Mouse (Mus musculus) frontal cortex, adult 2 months (tissue): Measurements from ENCODE around the gene Tbxas1. TPM values are rescaled to one million over a fixed set of nuclear protein-coding genes. Genes with fewer than 3 reads are reported as not detected.

Experiments used
- DNase-seq, 2 experiments: peaks; one replicate each; pipeline ENCODE4 v3.0.0; 2022; ENCODE audit warnings: low spot score in 1 of 2; ENCODE audit errors: extremely low spot score in 1 of 2
- polyA plus RNA-seq: library from polyadenylated mRNA; depleted of rRNA; stranded (reverse); fragments of >200 nt; gene quantifications from 2 replicates; pipeline ENCODE4 v1.2.3, GENCODE M21; 2012

Tbxas1 gene
- polyA plus RNA-seq, 1 experiment: 2.4 TPM

GRCm38 (mm10) chr6:38851740-38852139 lies 23.5 kb upstream of the Tbxas1 start:
- DNase-seq: no peak

- no peak for DNase-seq
Measured at GRCm38 (mm10) chr6:38853561-38853992, 21.6 kb upstream of the Tbxas1 start.

DNA sequence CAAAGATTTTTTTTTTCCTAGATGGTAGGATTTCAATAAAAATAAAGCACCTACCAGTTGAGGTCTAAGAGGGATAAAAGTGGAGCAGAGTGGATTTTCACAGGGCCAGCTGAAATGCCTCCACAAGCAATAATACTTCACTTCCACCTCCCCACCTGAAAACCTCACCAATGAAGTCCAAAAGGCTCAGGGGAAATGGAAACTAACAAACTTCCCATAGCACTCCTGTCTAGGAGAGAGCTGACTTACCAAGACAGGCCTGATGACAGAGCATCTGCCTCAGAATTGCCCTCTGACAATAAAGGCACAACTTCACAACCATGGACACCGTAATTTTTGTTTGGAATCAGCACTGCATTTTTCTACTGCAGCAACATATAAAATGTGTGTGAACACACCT lies 15.4 kb upstream of the Tbxas1 start:
- DNase-seq: no peak

GRCm38 (mm10) chr6:38860301-38860700 lies 14.9 kb upstream of the Tbxas1 start:
- no peak for DNase-seq

- DNase-seq: no peak
Measured at GRCm38 (mm10) chr6:38863595-38863994, 11.6 kb upstream of the Tbxas1 start.

DNA sequence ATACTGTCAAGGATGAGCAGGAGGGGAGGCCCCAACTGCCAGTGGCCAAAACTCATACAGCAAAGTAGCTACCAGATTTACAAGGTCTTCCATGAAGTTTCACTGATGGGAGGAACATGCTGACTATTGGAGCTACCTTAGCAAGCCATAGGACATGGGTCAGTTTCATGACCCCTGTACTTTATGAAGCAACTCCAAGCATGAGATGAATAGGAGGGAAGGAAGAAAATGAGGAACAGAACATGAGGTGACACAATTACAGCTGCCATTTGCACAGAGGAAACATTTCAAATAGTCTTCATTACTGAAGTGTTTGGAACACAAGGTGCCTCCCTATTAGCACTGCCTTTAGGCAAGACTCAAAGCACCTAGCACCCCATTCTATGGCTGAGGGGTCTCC lies 9.4 kb upstream of the Tbxas1 start:
- no peak for DNase-seq

DNA sequence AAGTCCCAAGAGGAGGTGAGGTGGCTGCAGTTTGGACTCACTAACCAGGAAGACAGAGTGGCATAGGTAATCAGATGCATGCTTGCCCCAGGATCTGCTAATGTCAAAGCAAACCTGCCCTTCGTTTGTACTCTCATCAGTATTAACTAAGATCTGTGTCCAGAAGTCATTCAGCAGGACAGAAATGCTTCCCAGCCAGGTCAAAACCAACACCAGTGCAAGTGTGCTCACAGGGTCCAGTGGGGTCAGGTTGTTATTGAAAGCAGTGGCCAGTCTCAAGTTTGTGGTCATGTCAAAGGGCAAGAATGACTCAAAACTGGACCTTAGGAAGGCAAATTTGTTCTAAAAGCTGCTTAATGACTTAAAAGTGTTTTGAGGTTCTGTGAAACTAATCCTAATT lies 8.8 kb upstream of the Tbxas1 start:
- DNase-seq: no peak

DNA sequence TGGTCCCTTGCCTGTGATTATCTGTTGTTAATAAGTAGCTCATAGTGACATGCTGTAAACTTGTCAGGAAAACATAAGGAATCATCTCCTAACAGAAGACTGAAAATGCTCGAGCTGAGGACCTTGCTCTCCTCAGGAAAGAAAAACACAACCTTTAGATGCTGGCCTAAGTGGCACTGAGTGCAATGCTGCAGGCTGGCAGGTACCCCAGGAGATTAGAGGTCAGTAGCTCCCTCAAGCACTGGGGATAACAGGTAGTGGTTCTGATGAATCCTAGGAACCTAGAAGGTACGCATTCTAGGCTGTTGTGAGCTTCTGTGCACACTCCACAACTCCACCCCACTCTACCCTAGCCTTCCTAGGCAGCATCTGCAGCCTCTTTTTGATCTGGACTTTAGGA lies 8.4 kb upstream of the Tbxas1 start:
- no peak for DNase-seq

DNA sequence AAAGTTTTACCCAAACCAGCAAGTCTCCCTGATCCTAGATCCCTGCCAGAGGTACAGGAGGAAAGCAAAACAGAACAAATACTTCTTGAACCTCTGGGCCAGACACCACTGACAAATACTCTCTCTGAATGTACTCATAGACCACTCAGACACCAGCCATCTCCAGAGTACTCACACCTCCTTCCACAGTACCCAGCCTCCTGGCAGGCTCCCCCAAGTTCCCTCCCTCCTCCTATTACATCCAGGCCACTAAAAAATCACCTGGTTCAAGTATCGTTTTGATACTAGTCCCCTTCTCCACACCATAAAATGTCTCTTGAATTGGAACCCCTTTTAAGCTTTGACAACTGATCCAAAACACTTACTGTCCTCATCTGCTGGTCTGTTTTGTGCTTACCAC lies 7.9 kb upstream of the Tbxas1 start:
- DNase-seq: no peak

GRCm38 (mm10) chr6:38868974-38869373 lies 6.2 kb upstream of the Tbxas1 start:
- no peak for DNase-seq

DNA sequence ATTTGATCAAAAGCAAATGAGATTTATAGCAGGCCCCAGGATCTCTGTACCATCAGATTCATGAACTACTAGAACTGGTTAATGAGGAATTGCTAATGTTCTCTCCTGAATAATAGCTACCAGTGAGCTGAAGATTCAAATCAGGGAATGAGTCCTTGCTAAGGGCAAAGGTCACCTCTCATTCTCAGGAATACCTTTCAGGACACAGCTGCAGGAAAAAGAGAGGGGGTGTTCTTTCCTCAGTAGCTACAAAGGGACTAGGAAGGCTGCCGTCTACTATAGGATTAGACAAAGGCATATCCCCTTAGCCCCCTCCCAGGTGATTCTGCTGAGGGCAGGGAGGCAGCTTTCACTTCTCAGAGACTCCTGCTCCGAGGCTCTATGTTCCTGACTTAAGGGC lies 5.1 kb upstream of the Tbxas1 start:
- no peak for DNase-seq

- no peak for DNase-seq
Measured at GRCm38 (mm10) chr6:38871051-38871450, 4.2 kb upstream of the Tbxas1 start.

GRCm38 (mm10) chr6:38873316-38873715 lies 1.9 kb upstream of the Tbxas1 start:
- DNase-seq: no peak

DNA sequence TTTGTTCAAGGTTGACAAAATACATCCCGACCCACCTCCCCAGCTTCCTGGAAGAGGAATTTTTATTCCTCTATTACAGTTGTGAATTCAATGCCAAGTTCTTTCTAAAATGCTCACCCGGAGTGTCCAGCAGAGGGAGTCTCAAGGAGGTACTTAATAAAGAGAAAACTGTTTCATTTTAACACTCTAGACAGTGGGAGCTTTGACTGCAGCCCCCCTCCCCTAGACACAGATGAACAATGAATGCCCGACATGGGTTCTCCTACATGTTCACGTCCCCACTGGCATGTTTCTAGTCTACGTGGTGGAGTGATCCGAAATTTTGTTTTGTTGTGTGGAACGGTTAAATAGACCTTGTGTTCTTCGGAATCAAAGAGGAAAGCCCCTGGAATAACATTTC lies 1.2 kb upstream of the Tbxas1 start:
- peak; percentile 26 to 74 for DNase-seq

DNA sequence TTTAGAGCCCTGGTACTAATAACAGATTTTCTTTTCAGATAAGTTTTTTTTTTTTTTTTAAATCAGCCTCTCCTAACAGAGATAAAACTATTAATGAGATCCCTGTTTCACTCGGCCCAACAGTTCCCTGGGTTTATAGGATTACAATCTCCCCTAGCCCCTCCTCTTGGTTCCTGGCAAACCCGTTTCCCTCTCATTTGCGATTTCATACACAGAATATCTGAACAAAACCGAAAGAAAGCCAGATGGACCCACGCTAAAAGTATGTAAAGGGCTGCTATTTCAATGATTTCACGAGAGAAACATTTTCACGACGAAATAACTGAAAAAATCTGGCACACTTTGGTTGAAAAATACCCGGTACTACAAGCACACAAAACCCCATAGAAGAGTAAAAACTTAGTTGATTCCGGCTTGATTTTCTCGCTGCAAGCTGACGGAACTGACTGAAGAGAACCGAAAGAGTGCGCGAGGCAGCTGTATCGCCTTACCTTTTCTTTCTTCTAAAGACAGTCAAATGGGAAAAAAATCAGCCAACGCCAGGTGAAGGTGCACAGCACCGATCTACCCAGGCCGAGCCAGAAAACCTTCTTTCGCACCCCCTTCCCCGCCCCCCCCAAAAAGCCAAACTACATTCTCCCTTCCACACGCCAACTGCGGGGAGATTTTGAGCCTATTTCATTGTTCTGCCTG lies 493 bp upstream of the Tbxas1 start:
- DNase-seq: peak in 1 of 2 experiments; percentile 27

DNA sequence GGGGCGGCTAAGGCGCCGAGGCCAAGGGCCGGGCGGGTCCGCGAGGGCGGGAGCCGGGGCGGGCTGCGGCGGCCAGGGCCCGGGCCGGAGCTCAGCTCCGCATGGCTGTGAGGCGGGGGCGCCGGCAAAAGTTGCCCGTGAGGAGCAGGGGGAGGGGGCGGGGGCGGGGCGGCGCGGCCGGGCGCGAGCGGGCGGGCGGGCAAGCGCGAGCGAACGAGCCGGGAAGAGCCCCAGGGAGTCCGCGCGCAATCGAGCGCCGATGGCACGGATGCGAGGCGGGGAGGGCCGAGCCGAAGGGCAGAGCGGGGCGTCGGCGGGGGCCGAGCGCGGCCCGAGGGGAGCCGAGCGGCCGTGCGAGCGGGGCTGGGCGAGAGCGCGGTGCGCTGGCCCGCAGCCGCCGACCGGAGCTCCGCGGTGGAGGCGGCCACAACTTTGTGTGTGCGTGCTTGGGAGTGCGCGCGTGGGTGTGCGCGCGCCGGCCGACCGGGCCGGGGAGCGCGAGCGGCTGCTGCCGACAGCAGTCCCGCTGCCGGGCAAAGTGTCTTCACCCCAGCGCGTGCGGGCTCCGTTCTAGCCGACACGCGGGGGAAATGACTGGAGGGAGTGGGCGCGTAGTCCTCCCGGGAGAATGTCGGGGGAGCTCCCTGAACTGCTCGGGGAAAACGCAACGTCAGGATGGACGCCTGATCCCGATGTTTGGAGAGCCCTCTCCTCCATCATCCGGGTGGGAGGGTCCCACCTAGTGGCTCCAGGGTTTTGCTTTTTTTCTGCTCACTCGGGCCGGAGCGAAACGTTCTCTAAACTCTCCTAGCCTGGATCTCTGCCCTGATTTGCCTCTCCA lies 1.1 kb downstream of the Tbxas1 start, which contains the start of gene Hipk2:
Gene Hipk2 (minus strand): TSS at position 95 of the 841 bp plus-strand sequence.
- DNase-seq: peak in 1 of 2 experiments; percentile 53

DNA sequence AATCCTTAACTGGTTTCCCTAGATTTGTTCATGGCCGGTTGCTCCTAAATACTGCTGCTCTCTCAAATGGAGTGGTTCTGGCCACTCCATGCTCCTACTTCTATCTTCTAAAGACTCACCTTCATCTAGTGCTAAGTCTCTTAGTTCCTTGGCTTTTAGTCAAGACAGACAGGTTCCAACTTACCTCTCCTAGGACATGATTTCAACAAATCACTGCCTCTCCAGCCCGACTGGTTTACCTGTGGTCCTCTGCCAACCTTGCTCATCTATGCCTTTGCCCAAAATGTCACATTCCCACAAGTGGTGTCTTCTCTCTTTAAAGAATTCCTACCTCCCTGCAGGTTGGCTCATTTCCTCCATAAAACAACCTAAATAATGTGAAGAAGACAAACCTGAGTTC lies 2.5 kb downstream of the Tbxas1 start:
- DNase-seq: no peak

- no peak for DNase-seq
Measured at GRCm38 (mm10) chr6:38881468-38881867, 6.3 kb downstream of the Tbxas1 start.

GRCm38 (mm10) chr6:38881975-38882374 lies 6.8 kb downstream of the Tbxas1 start:
- DNase-seq: no peak

DNA sequence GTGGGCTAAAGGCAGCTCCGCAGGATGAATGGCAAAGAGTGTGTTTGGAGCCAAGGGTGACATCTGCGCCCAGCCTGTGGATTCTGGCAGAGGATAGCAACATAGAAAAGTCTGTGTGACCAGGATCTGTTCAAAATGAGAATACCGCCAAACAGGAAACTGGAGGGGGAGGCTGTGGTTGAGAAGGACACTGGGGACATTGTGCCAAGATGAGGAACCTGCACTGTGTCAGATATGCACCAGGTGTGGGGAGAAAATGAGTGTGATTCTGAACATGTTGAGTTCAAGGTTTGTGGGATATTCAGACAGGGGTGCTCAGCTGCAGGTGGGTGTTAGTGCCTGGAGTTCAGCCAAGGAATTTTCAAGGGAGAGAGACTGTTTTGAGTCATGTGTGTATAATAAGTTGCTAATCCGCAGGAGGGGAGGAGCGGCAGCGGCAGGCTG lies 7.5 kb downstream of the Tbxas1 start:
- peak in 1 of 2 experiments; percentile 32 for DNase-seq

GRCm38 (mm10) chr6:38884482-38884881 lies 9.3 kb downstream of the Tbxas1 start:
- no peak for DNase-seq

DNA sequence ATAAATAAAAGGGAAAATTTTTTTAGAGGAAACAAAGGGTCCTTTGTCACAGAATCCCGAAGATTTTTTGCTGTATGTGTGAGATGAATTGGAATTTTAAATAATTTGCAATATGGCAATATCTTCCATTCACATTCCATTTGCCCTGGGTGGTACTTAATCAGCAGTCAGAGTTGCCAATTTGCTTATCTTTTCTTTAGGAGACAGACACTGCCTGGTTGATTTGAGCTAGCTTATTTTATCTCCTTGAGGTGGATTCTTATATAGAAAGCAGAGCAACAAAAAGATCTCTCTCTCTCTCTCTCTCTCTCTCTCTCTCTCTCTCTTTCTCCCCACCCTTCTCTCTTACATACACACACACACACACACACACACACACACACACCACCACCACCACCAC lies 9.9 kb downstream of the Tbxas1 start:
- DNase-seq: no peak
